Mouse (Mus musculus) c-Kit-positive CD71-negative TER-119-negative erythroid progenitor cells, embryonic 14.5 days (primary cell): ENCODE measurements around the gene Gm11060.

Experiments used
- DNase-seq: peaks from one replicate; pipeline ENCODE4 v3.0.0-alpha.2; 2013; ENCODE audit warnings: low read depth

The Gm11060 gene

DNA sequence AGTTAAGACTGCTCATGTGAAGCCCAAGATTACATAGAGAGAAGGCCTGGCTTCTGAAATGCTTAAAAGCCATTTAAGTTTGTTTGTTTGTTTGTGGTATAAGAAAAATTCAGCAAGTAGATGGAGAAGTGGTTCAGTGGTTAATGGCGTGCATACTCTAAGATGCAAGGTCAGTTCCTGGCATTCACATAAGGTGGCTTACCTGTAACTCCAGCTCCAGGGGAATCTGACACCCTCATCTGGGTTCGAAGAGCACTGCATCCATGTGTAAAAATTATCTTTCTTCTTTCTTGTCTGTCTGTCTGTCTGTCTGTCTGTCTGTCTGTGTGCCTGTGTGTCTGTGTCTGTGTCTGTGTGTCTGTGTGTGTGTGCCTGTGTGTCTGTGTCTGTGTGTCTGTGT is at the start of gene Gm11060:
TSS of gene Gm11060 (plus strand) at position 301 of the 400 bp plus-strand sequence.
- DNase-seq: no peak

DNA sequence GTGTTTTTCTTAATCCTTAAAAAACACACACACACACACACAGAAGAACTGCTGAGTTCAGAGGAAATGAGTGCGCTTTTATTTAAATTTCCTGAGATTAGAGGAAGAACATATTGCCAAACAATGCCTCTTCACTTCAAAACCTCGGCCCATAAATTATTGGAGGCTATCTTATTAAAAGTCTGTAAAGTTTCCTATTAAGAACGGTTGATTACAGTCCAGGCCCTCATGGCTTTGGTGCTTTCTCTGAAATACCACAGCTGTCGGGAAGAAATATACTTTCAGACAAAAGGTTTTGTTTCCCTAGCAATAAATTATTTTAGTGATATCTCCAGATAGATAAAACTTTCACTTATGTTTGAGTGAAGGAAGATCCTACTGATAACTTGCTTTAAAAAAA is 48.7 kb upstream of the Gm11060 start:
- DNase-seq: no peak

- DNase-seq: no peak
Measured at GRCm38 (mm10) chr2:105048301-105048700, 43.5 kb upstream of the Gm11060 start.

- no peak for DNase-seq
Measured at GRCm38 (mm10) chr2:105055529-105055928, 36.3 kb upstream of the Gm11060 start.

DNA sequence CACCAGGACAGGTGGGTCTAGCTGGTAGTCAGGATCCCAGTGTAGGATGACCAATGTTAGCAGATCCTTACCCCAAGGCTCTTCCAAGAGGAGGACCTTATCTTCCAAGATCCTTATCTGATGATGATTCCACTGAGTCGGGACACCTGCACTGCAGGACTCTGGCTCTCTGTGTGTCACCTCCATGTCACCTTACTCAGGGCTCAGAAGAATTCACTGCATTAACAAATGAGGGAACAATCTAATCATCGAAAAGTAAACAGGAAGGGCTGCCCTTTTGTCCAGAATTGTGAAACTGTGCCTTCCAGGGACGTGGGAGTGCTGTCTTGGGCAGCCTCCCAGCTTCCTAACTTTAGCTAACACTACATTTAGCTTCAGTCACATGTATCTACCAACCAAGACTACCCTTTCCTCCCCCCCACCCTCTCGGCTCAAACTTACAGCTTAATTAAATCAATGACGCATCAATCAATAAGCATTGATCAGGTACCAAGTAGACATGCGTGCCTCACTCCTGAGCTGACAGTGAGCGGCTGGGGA is 33.2 kb upstream of the Gm11060 start:
- DNase-seq: no peak

- no peak for DNase-seq
Measured at GRCm38 (mm10) chr2:105062741-105063372, 29.0 kb upstream of the Gm11060 start.

- DNase-seq: no peak
Measured at GRCm38 (mm10) chr2:105072496-105072895, 19.3 kb upstream of the Gm11060 start.

GRCm38 (mm10) chr2:105074196-105074595 is 17.6 kb upstream of the Gm11060 start:
- DNase-seq: no peak

DNA sequence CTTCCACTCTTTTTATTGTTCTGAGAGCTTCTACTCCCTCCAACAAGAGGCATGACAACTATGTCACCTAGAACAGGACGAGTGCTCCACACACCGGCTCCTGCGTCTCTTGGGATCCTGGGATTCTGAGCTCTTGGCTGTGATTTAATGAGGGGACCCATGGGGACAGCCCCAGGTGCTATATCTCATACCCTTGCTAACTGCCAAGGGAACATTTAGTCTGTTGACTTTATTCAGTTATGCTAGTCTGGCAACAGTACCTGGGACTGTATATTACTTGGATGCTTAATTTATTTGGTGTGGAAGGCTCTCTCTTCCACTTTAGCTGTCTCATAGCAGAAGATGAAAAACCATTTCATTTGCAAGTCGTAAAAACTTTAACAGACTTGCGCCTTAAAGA is 16.0 kb upstream of the Gm11060 start:
- DNase-seq: no peak

GRCm38 (mm10) chr2:105077151-105077550 is 14.7 kb upstream of the Gm11060 start:
- DNase-seq: no peak

- no peak for DNase-seq
Measured at GRCm38 (mm10) chr2:105082256-105082790, 9.5 kb upstream of the Gm11060 start.

- DNase-seq: no peak
Measured at GRCm38 (mm10) chr2:105084035-105084434, 7.8 kb upstream of the Gm11060 start.

DNA sequence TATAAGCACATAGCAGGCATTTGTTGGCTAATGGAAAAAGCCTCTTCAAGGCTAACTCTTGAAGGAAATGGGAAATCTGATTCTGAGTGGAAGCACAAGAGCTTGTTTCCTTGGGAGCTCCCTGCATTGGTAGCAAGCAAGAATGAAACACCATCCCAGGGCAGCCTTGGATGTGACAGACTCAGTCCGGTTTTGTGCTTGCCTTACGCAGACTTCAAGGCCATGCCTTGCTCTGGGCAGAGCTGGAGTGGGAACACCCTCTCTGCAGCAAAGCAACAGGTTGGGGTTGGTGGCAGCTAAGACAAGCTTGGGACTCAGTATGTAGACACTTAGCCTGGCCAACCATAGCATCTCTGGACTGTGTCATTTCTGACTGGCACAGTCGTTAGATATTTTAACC is 5.7 kb upstream of the Gm11060 start:
- no peak for DNase-seq

DNA sequence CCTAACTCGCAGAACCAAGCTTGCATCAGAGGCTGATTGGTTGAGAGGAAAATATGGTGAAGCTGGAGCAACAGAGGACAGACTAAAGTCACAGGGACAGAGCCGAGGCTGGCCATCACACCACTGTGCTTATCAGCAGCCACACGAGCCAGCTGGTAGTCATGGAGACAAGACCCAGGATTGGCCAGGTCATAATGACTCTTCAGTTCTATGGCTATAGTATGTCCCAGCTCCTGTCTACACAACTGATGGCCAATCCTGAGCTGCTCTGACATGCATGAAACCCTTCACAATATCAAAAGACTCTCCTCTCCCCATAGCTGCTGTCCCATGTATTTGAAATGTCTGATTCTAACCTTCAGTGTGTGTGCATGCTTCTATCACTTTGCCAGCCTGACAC is 3.8 kb upstream of the Gm11060 start:
- no peak for DNase-seq

DNA sequence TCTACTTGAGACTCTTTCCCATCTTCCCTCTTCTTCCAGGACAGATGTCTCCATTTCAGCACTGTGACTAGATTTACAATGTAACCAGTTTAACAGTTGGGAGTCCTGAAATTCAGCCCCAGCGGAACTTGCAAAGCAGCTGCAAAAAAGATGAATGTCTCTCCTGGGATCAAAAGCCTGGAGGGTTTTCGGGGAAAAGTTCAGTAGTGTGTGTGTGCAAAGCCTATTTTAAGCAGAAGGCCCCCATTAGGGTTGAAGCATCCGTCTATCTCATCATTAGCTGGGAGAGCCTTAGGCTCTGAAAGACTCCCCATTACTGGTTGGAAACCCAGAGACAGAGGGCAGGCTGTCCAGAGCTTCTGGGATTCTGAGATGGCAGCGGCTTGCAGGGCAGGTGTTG is 2.7 kb upstream of the Gm11060 start:
- DNase-seq: no peak

DNA sequence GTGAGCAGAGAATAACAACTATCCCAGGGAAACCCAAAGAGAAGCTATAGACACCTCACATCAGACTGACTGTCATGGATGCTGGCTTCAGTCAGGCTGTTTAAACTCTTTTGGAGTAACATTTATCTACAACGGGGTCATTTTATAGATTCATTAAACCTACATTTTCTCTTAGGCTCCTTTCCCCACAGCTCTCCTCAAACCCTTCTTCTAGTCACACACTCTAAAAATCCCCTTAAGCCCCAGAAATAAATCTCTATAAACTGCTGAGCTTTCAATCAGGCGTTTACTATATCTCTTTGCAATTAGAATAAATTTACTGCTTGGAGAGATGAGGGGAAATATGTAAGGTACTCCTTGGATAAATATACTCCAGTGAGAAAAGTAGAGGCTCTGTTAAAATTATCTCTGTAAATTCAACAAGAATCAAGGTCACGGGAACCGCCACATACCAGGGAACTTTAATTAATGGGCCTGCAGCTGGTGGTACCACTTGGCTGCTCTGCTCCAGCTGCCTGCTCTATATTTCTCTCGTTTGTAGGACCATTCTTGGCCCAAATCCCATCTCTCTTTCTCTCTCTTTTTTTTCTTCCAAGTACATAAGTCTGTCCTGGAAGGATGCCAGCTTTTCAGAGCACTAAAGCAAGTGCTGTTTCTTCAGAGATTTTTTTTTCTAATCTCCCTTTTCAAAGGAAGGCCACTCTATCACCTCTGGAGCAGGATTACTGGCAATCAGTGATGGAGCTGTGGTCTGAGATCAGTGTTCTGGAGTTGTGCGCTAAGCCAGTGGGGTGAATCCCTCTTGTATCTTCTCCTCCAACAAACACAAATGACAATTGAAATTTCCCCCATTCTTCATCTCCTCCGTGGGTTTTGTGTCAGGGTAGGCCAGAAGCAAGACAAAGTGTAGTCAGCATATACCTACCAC is 2.0 kb upstream of the Gm11060 start:
- no peak for DNase-seq

DNA sequence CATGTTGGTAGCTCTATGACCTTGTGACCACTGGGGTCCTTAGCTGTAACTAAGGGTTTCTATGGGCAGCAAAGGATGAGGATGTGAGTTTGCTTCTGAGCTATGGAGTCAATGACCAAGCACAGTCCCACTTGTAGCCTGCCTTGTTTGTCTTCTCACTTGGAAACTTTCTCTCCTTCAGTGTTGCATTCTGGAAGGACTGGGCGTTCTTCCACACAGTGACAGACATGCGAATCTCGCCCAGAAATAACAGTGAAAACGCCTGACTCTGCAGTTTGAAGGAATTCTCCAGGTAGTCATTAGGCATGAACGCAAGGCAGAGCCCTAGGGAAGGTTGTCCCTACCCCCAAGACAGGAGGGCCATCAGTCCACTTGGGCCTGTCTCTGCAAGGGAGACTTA is 827 bp upstream of the Gm11060 start:
- DNase-seq: no peak

- no peak for DNase-seq
Measured at GRCm38 (mm10) chr2:105097294-105097953, 5.6 kb downstream of the Gm11060 start.

DNA sequence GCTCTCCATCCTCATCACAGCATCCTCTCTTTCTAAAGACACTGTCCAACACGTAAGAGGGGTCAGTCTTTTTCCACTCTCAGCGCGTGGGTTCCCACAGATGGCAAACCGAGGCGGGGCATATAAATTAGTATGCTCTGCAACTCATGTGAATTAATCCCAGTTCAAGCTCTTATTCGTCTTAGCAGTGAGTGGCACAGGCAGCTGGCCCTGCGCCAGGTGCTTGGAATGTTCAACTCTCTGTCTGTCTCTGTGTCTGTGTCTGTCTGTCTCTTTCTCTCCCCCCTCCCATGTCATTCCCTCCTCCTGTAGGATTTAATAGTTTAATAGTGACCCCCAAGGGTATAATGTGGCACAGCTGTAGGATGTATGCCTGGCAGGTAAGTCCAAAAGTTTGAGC is 7.6 kb downstream of the Gm11060 start:
- DNase-seq: no peak

DNA sequence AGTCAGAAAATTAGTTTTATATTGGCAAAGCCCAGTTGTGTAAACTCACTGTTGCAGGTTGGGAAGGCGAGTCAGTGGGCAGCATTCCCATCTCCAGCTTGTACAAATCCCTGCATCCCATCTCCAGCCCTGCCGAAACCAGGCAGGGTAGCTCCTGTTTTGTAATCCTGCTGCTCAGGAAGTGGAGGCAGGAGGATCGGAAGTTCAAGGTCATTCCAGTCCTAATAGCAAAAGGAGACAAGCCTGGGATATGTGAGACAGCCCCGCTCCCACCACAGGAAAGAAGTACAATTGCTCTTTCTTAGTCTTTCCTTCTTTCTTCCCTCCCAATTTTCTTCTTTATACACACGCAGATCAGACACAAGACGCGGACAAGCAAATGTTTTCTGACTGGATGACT is 8.7 kb downstream of the Gm11060 start:
- DNase-seq: no peak

DNA sequence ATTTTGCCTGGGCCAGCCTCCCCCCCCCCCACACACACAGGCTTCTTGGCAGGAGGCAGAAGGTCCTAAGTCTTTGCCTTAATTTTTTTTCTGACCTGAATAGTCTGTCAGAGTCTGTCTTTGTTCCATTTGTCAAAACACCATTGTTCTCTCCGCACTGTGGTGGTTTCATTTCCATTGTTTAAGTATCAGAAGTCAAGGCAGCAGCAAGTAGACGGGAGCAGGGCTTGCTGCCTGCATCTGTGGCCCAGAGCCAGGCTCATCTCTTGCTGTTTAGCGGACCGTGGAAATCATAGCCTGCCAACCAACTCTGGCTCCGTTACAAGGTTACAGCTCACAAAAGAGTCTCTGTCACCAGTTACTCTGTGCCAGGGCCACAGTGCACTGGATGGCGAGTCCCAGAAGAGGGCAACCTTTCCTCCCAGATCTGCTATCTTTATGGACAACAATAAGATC is 16.9 kb downstream of the Gm11060 start:
- DNase-seq: no peak

DNA sequence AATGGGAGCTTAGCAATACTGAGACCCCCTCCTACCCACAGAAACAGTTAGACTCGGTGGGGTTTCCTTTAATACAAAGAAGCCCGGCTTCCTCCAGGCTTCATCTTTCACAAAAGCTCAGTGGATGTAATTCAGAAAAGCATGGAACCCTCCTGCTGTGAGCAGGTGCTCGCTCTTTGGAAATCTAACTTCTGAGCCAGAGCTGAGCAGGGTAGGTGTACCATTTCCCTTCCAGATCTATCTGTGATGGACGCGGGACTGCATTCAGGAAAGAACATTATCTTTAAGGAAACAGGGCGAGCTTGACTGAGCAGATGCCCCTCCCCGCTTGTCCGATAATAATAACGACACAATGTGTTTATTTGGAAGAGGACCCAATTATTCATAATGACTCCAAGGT is 22.3 kb downstream of the Gm11060 start:
- no peak for DNase-seq
